Mouse (Mus musculus): ENCODE results near the gene Fut7. TPM values are rescaled to one million over a fixed set of nuclear protein-coding genes. Genes with fewer than 3 reads are reported as not detected.

Gene Fut7
- polyA plus RNA-seq, 1 experiment from 2014 or later: 0.54 TPM

- no peak overlapping the region for H3K9ac ChIP-seq
- no peaks in the 10 kb centered on the region for H3K9me3 ChIP-seq (replicated peaks)
- no peak overlapping the region for H3K4me3 ChIP-seq
- no peaks in the 10 kb centered on the region for H3K36me3 ChIP-seq
- H3K27me3 ChIP-seq (replicated peaks): no peaks in the 10 kb centered on the region
- 61% methylated on average over 8 of the region's 8 CpGs for WGBS (ENCODE audit: insufficient replicate concordance)
- H3K4me2 ChIP-seq: no peak overlapping the region
- 0 out of 2 replicates have a peak, but pooled peaks cover under 1% of the 10 kb centered on the region for H3K4me1 ChIP-seq
- ATAC-seq: no peak
- H3K27ac ChIP-seq: no peak overlapping the region
Measured at GRCm38 (mm10) chr2:25450853-25451647, 28.0 kb downstream of the Fut7 start.

GRCm38 (mm10) chr2:25452951-25453350 lies 29.9 kb downstream of the Fut7 start:
- peaks cover 13% of the 10 kb centered on the region for H3K4me1 ChIP-seq
- H3K9me3 ChIP-seq (replicated peaks): no peaks in the 10 kb centered on the region
- no peak overlapping the region for H3K9ac ChIP-seq
- H3K36me3 ChIP-seq: no peaks in the 10 kb centered on the region
- 44% methylated on average over 1 of the region's 1 CpGs for WGBS (ENCODE audit: insufficient replicate concordance)
- no peak for ATAC-seq
- H3K27me3 ChIP-seq (replicated peaks): no peaks in the 10 kb centered on the region
- H3K4me3 ChIP-seq: no peak overlapping the region
- H3K4me2 ChIP-seq: no peak overlapping the region
- no peak overlapping the region for H3K27ac ChIP-seq

GRCm38 (mm10) chr2:25456205-25456953 lies 33.3 kb downstream of the Fut7 start, which contains the start of gene Clic3:
TSS of gene Clic3 (plus strand) at chr2:25456838.
- no peak within 1 kb of the TSS for H3K27ac ChIP-seq
- H3K4me2 ChIP-seq: no peak within 1 kb of the TSS
- no peaks in the 10 kb centered on the region for H3K27me3 ChIP-seq (replicated peaks)
- 50% methylated on average over 14 of the region's 14 CpGs for WGBS (ENCODE audit: insufficient replicate concordance)
- peaks cover 6% of the 10 kb centered on the region; the same call in 1 of the 2 replicates for H3K36me3 ChIP-seq
- no peak for ATAC-seq
- H3K9ac ChIP-seq: no peak within 1 kb of the TSS
- no peaks in the 10 kb centered on the region for H3K9me3 ChIP-seq (replicated peaks)
- H3K4me3 ChIP-seq: no peak within 1 kb of the TSS
- H3K4me1 ChIP-seq: peaks cover 36% of the 10 kb centered on the region

- 77% methylated on average over 9 of the region's 9 CpGs for WGBS (ENCODE audit: insufficient replicate concordance)
- Histone ChIP-seq H3K4me3 (no peak overlapping the region), H3K27ac (no peak overlapping the region), H3K4me1 (peaks cover 39% of the 10 kb centered on the region), H3K9me3 (replicated peaks) (no peaks in the 10 kb centered on the region), H3K36me3 (peaks cover 6% of the 10 kb centered on the region; the same call in 1 of the 2 replicates), H3K27me3 (replicated peaks) (no peaks in the 10 kb centered on the region), H3K9ac (no peak overlapping the region), H3K4me2 (no peak overlapping the region)
- ATAC-seq: no peak
Measured at GRCm38 (mm10) chr2:25457022-25457896, 34.2 kb downstream of the Fut7 start.

GRCm38 (mm10) chr2:25458911-25459310 lies 35.8 kb downstream of the Fut7 start:
- WGBS (ENCODE audit: insufficient replicate concordance): 73% methylated on average over 5 of the region's 5 CpGs
- Histone ChIP-seq H3K9me3 (replicated peaks) (no peaks in the 10 kb centered on the region), H3K9ac (no peak overlapping the region), H3K36me3 (peaks cover 6% of the 10 kb centered on the region; the same call in 1 of the 2 replicates), H3K27me3 (replicated peaks) (no peaks in the 10 kb centered on the region), H3K4me2 (no peak overlapping the region), H3K27ac (no peak overlapping the region), H3K4me1 (peaks cover 39% of the 10 kb centered on the region), H3K4me3 (no peak overlapping the region)
- ATAC-seq: no peak

- H3K4me3 ChIP-seq: peak overlapping the region; percentile 79
- peak overlapping the region; percentile 84 for H3K9ac ChIP-seq
- H3K27ac ChIP-seq: peak overlapping the region; percentile 90
- ATAC-seq: no peak
- WGBS (ENCODE audit: insufficient replicate concordance): 28% methylated on average over 5 of the region's 5 CpGs
- H3K4me1 ChIP-seq: peaks cover 40% of the 10 kb centered on the region
- peaks cover 6% of the 10 kb centered on the region; the same call in 1 of the 2 replicates for H3K36me3 ChIP-seq
- H3K27me3 ChIP-seq (replicated peaks): no peaks in the 10 kb centered on the region
- peak overlapping the region; percentile 96 for H3K4me2 ChIP-seq
- no peaks in the 10 kb centered on the region for H3K9me3 ChIP-seq (replicated peaks)
Measured at GRCm38 (mm10) chr2:25460135-25460534, 37.1 kb downstream of the Fut7 start.

- Histone ChIP-seq H3K9ac (peak within 1 kb of the TSS; percentile 84), H3K4me3 (peak within 1 kb of the TSS; percentile 79), H3K27ac (peak within 1 kb of the TSS; percentile 90), H3K36me3 (peaks cover 6% of the 10 kb centered on the region; the same call in 1 of the 2 replicates), H3K9me3 (replicated peaks) (no peaks in the 10 kb centered on the region), H3K27me3 (replicated peaks) (no peaks in the 10 kb centered on the region), H3K4me1 (peaks cover 46% of the 10 kb centered on the region), H3K4me2 (peak within 1 kb of the TSS; percentile 96)
- under 1% methylated on average over 48 of the region's 48 CpGs for WGBS (ENCODE audit: insufficient replicate concordance)
- ATAC-seq: peak; percentile 87
Measured at GRCm38 (mm10) chr2:25460551-25461309, 37.7 kb downstream of the Fut7 start, which contains the start of gene Paxx. TSS of gene Paxx (minus strand) at chr2:25461094.

GRCm38 (mm10) chr2:25461407-25461806 lies 38.3 kb downstream of the Fut7 start:
- peak overlapping the region; percentile 45; the same call in 1 of the 2 replicates for H3K9ac ChIP-seq
- H3K9me3 ChIP-seq (replicated peaks): no peaks in the 10 kb centered on the region
- H3K27ac ChIP-seq: peak overlapping the region; percentile 90
- peak overlapping the region; percentile 79 for H3K4me3 ChIP-seq
- H3K4me2 ChIP-seq: peak overlapping the region; percentile 96
- peaks cover 6% of the 10 kb centered on the region; the same call in 1 of the 2 replicates for H3K36me3 ChIP-seq
- no peak for ATAC-seq
- peaks cover 44% of the 10 kb centered on the region for H3K4me1 ChIP-seq
- no peaks in the 10 kb centered on the region for H3K27me3 ChIP-seq (replicated peaks)
- WGBS (ENCODE audit: insufficient replicate concordance): 10% methylated on average over 3 of the region's 3 CpGs

- Histone ChIP-seq H3K9ac (no peak overlapping the region), H3K4me3 (no peak overlapping the region), H3K36me3 (peaks cover under 1% of the 10 kb centered on the region; the same call in 1 of the 2 replicates), H3K4me2 (no peak overlapping the region), H3K27ac (no peak overlapping the region), H3K4me1 (peaks cover 35% of the 10 kb centered on the region), H3K9me3 (replicated peaks) (no peaks in the 10 kb centered on the region), H3K27me3 (replicated peaks) (0 out of 2 replicates have a peak, but pooled peaks cover 3% of the 10 kb centered on the region)
- ATAC-seq: no peak
- 81% methylated on average over 3 of the region's 3 CpGs for WGBS (ENCODE audit: insufficient replicate concordance)
Measured at GRCm38 (mm10) chr2:25463630-25464029, 40.6 kb downstream of the Fut7 start.

GRCm38 (mm10) chr2:25465256-25465655 lies 42.2 kb downstream of the Fut7 start:
- H3K27me3 ChIP-seq (replicated peaks): 0 out of 2 replicates have a peak, but pooled peaks cover 14% of the 10 kb centered on the region
- H3K4me3 ChIP-seq: no peak overlapping the region
- H3K36me3 ChIP-seq: no peaks in the 10 kb centered on the region
- H3K27ac ChIP-seq: peak overlapping the region; percentile 21; the same call in 1 of the 2 replicates
- no peak for ATAC-seq
- H3K4me2 ChIP-seq: no peak overlapping the region
- WGBS (ENCODE audit: insufficient replicate concordance): 50% methylated on average over 2 of the region's 2 CpGs
- no peak overlapping the region for H3K9ac ChIP-seq
- no peaks in the 10 kb centered on the region for H3K9me3 ChIP-seq (replicated peaks)
- peaks cover 20% of the 10 kb centered on the region for H3K4me1 ChIP-seq
